ENCODE assay signal across 8 mouse cellular contexts in the genomic region with DNA sequence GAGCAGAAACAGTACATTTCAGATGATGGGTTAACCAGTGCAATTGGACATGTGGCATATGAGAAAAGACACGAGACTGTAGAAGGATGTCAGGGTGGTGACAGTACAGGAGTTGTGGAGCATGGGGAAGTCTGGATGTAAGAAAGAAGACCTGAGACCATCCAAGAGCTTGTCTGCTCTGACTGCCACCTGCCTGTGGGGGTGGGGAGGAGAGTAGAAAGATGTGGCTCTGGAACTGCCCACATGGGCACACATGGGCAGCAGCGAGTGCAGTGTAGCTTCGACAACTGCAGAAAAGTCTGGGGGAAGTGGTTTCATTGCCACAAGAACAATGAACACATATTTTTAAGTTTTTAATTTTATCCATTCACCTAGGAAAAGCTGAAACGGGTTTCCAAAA. TPM values are rescaled to one million over a fixed set of nuclear protein-coding genes. Genes with fewer than 3 reads are reported as not detected.
DNase-seq lines count a peak whose midpoint lies in the region; ATAC-seq and TF ChIP-seq lines count a peak whose summit lies in the region.

No protein-coding gene starts in this region.

- DNase-seq in adrenal gland, postnatal 14 days: peak; percentile 56
- DNase-seq in adrenal gland, adult 18-20 months (ENCODE audit: low spot score in 2 of 2): no peak
- DNase-seq in thymus, postnatal 0 days (ENCODE audit: low spot score): peak; percentile 42
- DNase-seq in thymus, postnatal 10 days (ENCODE audit: low spot score in 2 of 2): no peak
- DNase-seq in adrenal gland, postnatal 10 days: no peak

- H3K9ac ChIP-seq in limb, embryonic 13.5 days: peak overlapping the region; percentile 83

- no peak for ATAC-seq in limb, embryonic 13.5 days (ENCODE audit: low FRiP score, low read depth)
- no peak for ATAC-seq in frontal cortex, adult (ENCODE audit: low TSS enrichment)

- no peak for TF ChIP-seq POLR2A in small intestine, adult 2 months (IDR thresholded peaks at IDR 0.05; ENCODE audit: low read depth, low read length)

- no peaks in the 10 kb centered on the region for H3K9me3 ChIP-seq in limb, embryonic 13.5 days

- peak overlapping the region; percentile 95; the same call in 1 of the 2 replicates for H3K27ac ChIP-seq in limb, embryonic 13.5 days
- H3K27ac ChIP-seq in small intestine, adult 2 months (ENCODE audit: insufficient read depth, low read depth, low read length): peak overlapping the region; percentile 76

- TF ChIP-seq CTCF in small intestine, adult 2 months (IDR thresholded peaks at IDR 0.05; ENCODE audit: extremely low read depth, insufficient read length, insufficient replicate concordance, low read depth, low read length): no peak; the same call in 1 of the 2 replicates

- H3K4me1 ChIP-seq in limb, embryonic 13.5 days: peaks cover 49% of the 10 kb centered on the region
- peaks cover 37% of the 10 kb centered on the region for H3K4me1 ChIP-seq in small intestine, adult 2 months (ENCODE audit: control insufficient read depth, insufficient read depth, insufficient read length, low read length)

- H3K4me2 ChIP-seq in limb, embryonic 13.5 days (replicated peaks): peak overlapping the region; percentile 92

- peaks cover 5% of the 10 kb centered on the region; the same call in 1 of the 2 replicates for H3K36me3 ChIP-seq in limb, embryonic 13.5 days
- peaks cover 29% of the 10 kb centered on the region for H3K36me3 ChIP-seq in small intestine, adult 2 months (ENCODE audit: control insufficient read depth, insufficient read depth, low read length)

- no peaks in the 10 kb centered on the region for H3K27me3 ChIP-seq in limb, embryonic 13.5 days
- no peaks in the 10 kb centered on the region for H3K27me3 ChIP-seq in small intestine, adult 2 months (ENCODE audit: control insufficient read depth, insufficient read depth, low read length)

- 19% methylated on average over 4 of the region's 4 CpGs for WGBS in limb, embryonic 13.5 days
- 16% methylated on average over 4 of the region's 4 CpGs for WGBS in small intestine, adult 2 months

- peak overlapping the region; percentile 75 for H3K4me3 ChIP-seq in limb, embryonic 13.5 days
- H3K4me3 ChIP-seq in small intestine, adult 2 months (ENCODE audit: low read depth, low read length): no peak overlapping the region

RNA-seq across cellular contexts. Expression of a gene that starts 10.7 kb away (rescaled TPM):
- 46.9 and 57.0 TPM in 2 replicates for total RNA-seq in adrenal gland, postnatal 14 days (2021)
- 10 to 100 TPM; 62.7 to 75.9 TPM for total RNA-seq in adrenal gland, adult 18-20 months (2021)
- 16.8 and 20.9 TPM in 2 replicates for polyA plus RNA-seq in thymus, postnatal 0 days (2015; fragmentation: Nextera tagmentation; extraction: Ambion mirVana)
- 14.1 and 15.6 TPM in 2 replicates for polyA plus RNA-seq in limb, embryonic 13.5 days (2015; fragmentation: Nextera tagmentation; extraction: Ambion mirVana)
- polyA plus RNA-seq in small intestine, adult 2 months (2012; rRNA removed): 47.9 and 84.4 TPM in 2 replicates
- total RNA-seq in adrenal gland, postnatal 10 days (2021): 10 to 100 TPM; 39.0 to 44.3 TPM

RNA-seq across cellular contexts. Expression of a gene that starts 35.2 kb away (rescaled TPM):
- total RNA-seq in adrenal gland, postnatal 14 days (2021): 52.9 and 59.6 TPM in 2 replicates
- 10 to 100 TPM; 53.9 to 64.2 TPM for total RNA-seq in adrenal gland, adult 18-20 months (2021)
- polyA plus RNA-seq in thymus, postnatal 0 days (2015; fragmentation: Nextera tagmentation; extraction: Ambion mirVana): 186 and 189 TPM in 2 replicates
- polyA plus RNA-seq in limb, embryonic 13.5 days (2015; fragmentation: Nextera tagmentation; extraction: Ambion mirVana): 61.9 and 70.1 TPM in 2 replicates
- polyA plus RNA-seq in small intestine, adult 2 months (2012; rRNA removed): 318 and 530 TPM in 2 replicates
- 10 to 100 TPM; 50.6 to 54.9 TPM for total RNA-seq in adrenal gland, postnatal 10 days (2021)

RNA-seq across cellular contexts. Expression of a gene that starts 35.3 kb away (rescaled TPM):
- total RNA-seq in adrenal gland, postnatal 14 days (2021): 2.7 and 3.9 TPM in 2 replicates
- 1 to 10 TPM; 3.8 to 4.1 TPM for total RNA-seq in adrenal gland, adult 18-20 months (2021)
- 2.7 and 3.4 TPM in 2 replicates for polyA plus RNA-seq in thymus, postnatal 0 days (2015; fragmentation: Nextera tagmentation; extraction: Ambion mirVana)
- polyA plus RNA-seq in limb, embryonic 13.5 days (2015; fragmentation: Nextera tagmentation; extraction: Ambion mirVana): 3.5 TPM in 2 replicates
- 2.3 and 3.2 TPM in 2 replicates for polyA plus RNA-seq in small intestine, adult 2 months (2012; rRNA removed)
- 1 to 10 TPM; 3.0 to 3.9 TPM for total RNA-seq in adrenal gland, postnatal 10 days (2021)

RNA-seq across cellular contexts. Expression of a gene that starts 48.8 kb away (rescaled TPM):
- 0.83 and 1.0 TPM in 2 replicates for total RNA-seq in adrenal gland, postnatal 14 days (2021)
- 1 to 10 TPM; 1.2 to 1.7 TPM for total RNA-seq in adrenal gland, adult 18-20 months (2021)
- 0.44 and 0.70 TPM in 2 replicates for polyA plus RNA-seq in thymus, postnatal 0 days (2015; fragmentation: Nextera tagmentation; extraction: Ambion mirVana)
- 1.3 and 1.5 TPM in 2 replicates for polyA plus RNA-seq in limb, embryonic 13.5 days (2015; fragmentation: Nextera tagmentation; extraction: Ambion mirVana)
- 0.05 and 0.08 TPM in 2 replicates for polyA plus RNA-seq in small intestine, adult 2 months (2012; rRNA removed)
- 1 to 10 TPM; 1.1 to 1.8 TPM for total RNA-seq in adrenal gland, postnatal 10 days (2021)

Comparison
In these comparisons a context has a peak if more than half of its experiments do, and no peak if none do; other contexts are left out.
1. DNase-seq: peak in adrenal gland, postnatal 14 days (single experiment) and thymus, postnatal 0 days (single experiment); none in adrenal gland, adult 18-20 months (0 of 2), thymus, postnatal 10 days (0 of 2) and adrenal gland, postnatal 10 days (single experiment).